In the genomic region with DNA sequence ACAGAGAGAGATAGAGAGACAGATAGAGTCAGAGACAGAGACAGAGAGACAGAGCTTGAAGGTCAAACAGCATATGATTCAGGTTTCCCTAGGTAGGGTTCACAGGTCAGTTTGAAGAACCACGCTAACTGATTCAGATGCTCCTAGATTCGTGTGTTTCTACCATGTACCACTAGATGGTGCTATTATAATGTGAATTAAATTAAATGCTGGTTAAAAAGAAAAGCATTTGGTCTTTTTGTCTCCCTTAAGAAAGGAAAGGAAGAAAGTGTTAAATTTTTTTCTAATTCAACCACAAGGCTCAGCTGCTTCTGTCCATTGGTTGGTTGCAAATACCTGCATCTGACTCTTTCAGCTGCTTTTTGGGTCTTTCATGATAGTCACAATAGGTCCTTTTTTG, we compare ENCODE assay signal across 9 mouse cellular contexts. TPM values are rescaled to one million over a fixed set of nuclear protein-coding genes. Genes with fewer than 3 reads are reported as not detected.
DNase-seq lines count a peak whose midpoint lies in the region; ATAC-seq and TF ChIP-seq lines count a peak whose summit lies in the region.
"Had no signal": no experiment of that assay in that cellular context is flagged by ENCODE, and none has a peak within 500 bp of the region (broad histone marks: within the 10 kb centered on the region; RNA-seq: fewer than 3 reads in every experiment).

No protein-coding gene starts in this region.

- no peak overlapping the region for H3K4me2 ChIP-seq in intestine, postnatal 0 days (replicated peaks; ENCODE audit: low read depth)
- no peak overlapping the region for H3K4me2 ChIP-seq in intestine, embryonic 16.5 days (ENCODE audit: low read depth, low read length)
- H3K4me2 ChIP-seq in forebrain, embryonic 15.5 days (replicated peaks), result no peak overlapping the region

- H3K27ac ChIP-seq in intestine, postnatal 0 days (ENCODE audit: low read depth, low read length), result no peak overlapping the region
- no peak overlapping the region for H3K27ac ChIP-seq in intestine, embryonic 16.5 days (ENCODE audit: low read length)
- H3K27ac ChIP-seq in ES-E14 (ENCODE audit: insufficient read depth, low read depth, low read length, poor library complexity, severe bottlenecking), result no peak overlapping the region
- H3K27ac ChIP-seq in forebrain, embryonic 15.5 days (replicated peaks), result no peak overlapping the region

- no peak overlapping the region for H3K9ac ChIP-seq in intestine, postnatal 0 days (ENCODE audit: low read depth, low read length)
- no peak overlapping the region for H3K9ac ChIP-seq in intestine, embryonic 16.5 days (ENCODE audit: low read depth, low read length)
- no peak overlapping the region for H3K9ac ChIP-seq in ES-E14 (ENCODE audit: insufficient read depth, low read depth, low read length, poor library complexity, severe bottlenecking)
- no peak overlapping the region for H3K9ac ChIP-seq in forebrain, embryonic 15.5 days (replicated peaks)

- 4% methylated on average over 2 of the region's 2 CpGs for WGBS in intestine, postnatal 0 days
- WGBS in intestine, embryonic 16.5 days, result 11% methylated on average over 2 of the region's 2 CpGs
- 9% methylated on average over 2 of the region's 2 CpGs for WGBS in forebrain, embryonic 15.5 days

- H3K4me1 ChIP-seq in intestine, postnatal 0 days (replicated peaks; ENCODE audit: control insufficient read depth, insufficient read depth, low read length), result no peaks in the 10 kb centered on the region
- H3K4me1 ChIP-seq in intestine, embryonic 16.5 days (ENCODE audit: control insufficient read depth, insufficient read depth, low read length), result no peaks in the 10 kb centered on the region
- no peaks in the 10 kb centered on the region for H3K4me1 ChIP-seq in ES-E14 (ENCODE audit: control insufficient read depth in 2 of 2, insufficient read depth in 2 of 2, low read length in 2 of 2, poor library complexity in 1 of 2)
- H3K4me1 ChIP-seq in forebrain, embryonic 15.5 days, result no peaks in the 10 kb centered on the region

- no peaks in the 10 kb centered on the region for H3K27me3 ChIP-seq in intestine, postnatal 0 days (replicated peaks; ENCODE audit: control insufficient read depth, insufficient read depth, low read length)
- H3K27me3 ChIP-seq in intestine, embryonic 16.5 days (replicated peaks; ENCODE audit: control insufficient read depth, insufficient read depth, low read length), result no peaks in the 10 kb centered on the region
- no peaks in the 10 kb centered on the region for H3K27me3 ChIP-seq in forebrain, embryonic 15.5 days

- no peaks in the 10 kb centered on the region for H3K36me3 ChIP-seq in intestine, postnatal 0 days (ENCODE audit: control insufficient read depth, insufficient read depth)
- no peaks in the 10 kb centered on the region for H3K36me3 ChIP-seq in intestine, embryonic 16.5 days (ENCODE audit: control insufficient read depth, insufficient read depth, low read length)
- H3K36me3 ChIP-seq in ES-E14 (ENCODE audit: control insufficient read depth, insufficient read depth, low read length, poor library complexity, severe bottlenecking), result no peaks in the 10 kb centered on the region
- no peaks in the 10 kb centered on the region for H3K36me3 ChIP-seq in forebrain, embryonic 15.5 days

- peak; percentile 65 for TF ChIP-seq CTCF in intestine, postnatal 0 days (IDR thresholded peaks at IDR 0.05; ENCODE audit: low read depth)

- no peaks in the 10 kb centered on the region for H3K9me3 ChIP-seq in intestine, postnatal 0 days (ENCODE audit: control insufficient read depth)
- no peaks in the 10 kb centered on the region for H3K9me3 ChIP-seq in intestine, embryonic 16.5 days (ENCODE audit: control insufficient read depth, low read length)
- H3K9me3 ChIP-seq in ES-E14 (ENCODE audit: control insufficient read depth, insufficient read depth, low read depth, low read length), result no peaks in the 10 kb centered on the region
- H3K9me3 ChIP-seq in forebrain, embryonic 15.5 days, result no peaks in the 10 kb centered on the region

- ATAC-seq in intestine, postnatal 0 days, result no peak
- no peak for ATAC-seq in intestine, embryonic 16.5 days
- ATAC-seq in forebrain, embryonic 15.5 days (replicated peaks), result peak; percentile 41; the same call in 1 of the 2 replicates
- no peak; the same call in 1 of the 2 replicates for ATAC-seq in granulocyte monocyte progenitor cell, adult 5-6 weeks (replicated peaks; ENCODE audit: poor library complexity, severe bottlenecking)

- peak; percentile 40 for DNase-seq in 3T3-L1 (ENCODE audit: low read depth, low spot score)
- DNase-seq in ES-E14 (ENCODE audit: low read depth, low spot score), result peak; percentile 8
- no peak for DNase-seq in right cerebral cortex, postnatal 10 days (ENCODE audit: low spot score in 2 of 2)
- no peak for DNase-seq in thymus, postnatal 25 days
- DNase-seq: left cerebral cortex, postnatal 4 days had no signal

- no peak overlapping the region for H3K4me3 ChIP-seq in intestine, postnatal 0 days (ENCODE audit: low read depth, low read length)
- H3K4me3 ChIP-seq in intestine, embryonic 16.5 days (ENCODE audit: low read length), result no peak overlapping the region
- H3K4me3 ChIP-seq in ES-E14 (ENCODE audit: insufficient read depth in 1 of 2, low read depth in 1 of 2, low read length in 2 of 2, poor library complexity in 1 of 2, severe bottlenecking in 1 of 2), result no peak overlapping the region
- no peak overlapping the region for H3K4me3 ChIP-seq in forebrain, embryonic 15.5 days

- in situ Hi-C loops in ES-E14 (cut with MboI; ENCODE audit: low sequenced_read_pairs in 2 of 2, unreplicated experiment in 2 of 2), result loop anchor here (10.0 to 25.0 kb wide), 3 partner anchors 218 to 370 kb away; no protein-coding TSS in a partner anchor

TF ChIP-seq in ES-E14, 5 proteins besides CTCF, POLR2A, EP300 and RAD21:
- TF ChIP-seq ZNF384 (IDR thresholded peaks at IDR 0.05; ENCODE audit: low read depth, low read length) (no peak), ZC3H11A (IDR thresholded peaks at IDR 0.05; ENCODE audit: borderline replicate concordance, low read depth, low read length) (peak; percentile 49; the same call in 1 of the 2 replicates)
TF ChIP-seq in ES-E14: peak in this region for 1.

RNA-seq across cellular contexts. Expression of a gene that starts 45.8 kb away (rescaled TPM):
- polyA plus RNA-seq in intestine, postnatal 0 days (2015; fragmentation: Nextera tagmentation; extraction: Ambion mirVana), result 4.1 and 4.4 TPM in 2 replicates
- polyA plus RNA-seq in intestine, embryonic 16.5 days (2015; fragmentation: Nextera tagmentation; extraction: Ambion mirVana), result 12.2 and 12.8 TPM in 2 replicates
- total RNA-seq in ES-E14 (2012; rRNA removed), result not detected in 2 replicates
- polyA plus RNA-seq in forebrain, embryonic 15.5 days (2015; fragmentation: Nextera tagmentation; extraction: Ambion mirVana), result 0.46 and 0.75 TPM in 2 replicates
- total RNA-seq in granulocyte monocyte progenitor cell, adult 5-6 weeks (2014; fragmentation: Nextera tagmentation), result not detected in 2 replicates
- not detected in 2 replicates for total RNA-seq in granulocyte monocyte progenitor cell, adult 5-6 weeks (2017)

Comparison
In these comparisons a context has a peak if more than half of its experiments do, and no peak if none do; other contexts are left out.
1. DNase-seq: peak in 3T3-L1 (single experiment) and ES-E14 (single experiment); none in right cerebral cortex, postnatal 10 days (0 of 2) and thymus, postnatal 25 days (single experiment).